Mouse (Mus musculus): ENCODE data around the gene Olfr1167.
"Not testable (repeated sequence)": the region's sequence is repeated elsewhere in the genome, so short reads cannot be mapped to it uniquely, and the experiment has no call there.

Gene Olfr1167

GRCm38 (mm10) chr2:88155093-88155492 is at the start of gene Olfr1167:
TSS of gene Olfr1167 (minus strand) at chr2:88155193.
- not testable (repeated sequence) for DNase-seq

- no peak for DNase-seq
Observed at GRCm38 (mm10) chr2:88181580-88181979, 26.6 kb upstream of the Olfr1167 start, which contains the start of gene Olfr1168. TSS of gene Olfr1168 (plus strand) at chr2:88181880.

GRCm38 (mm10) chr2:88128172-88128571 is 26.8 kb downstream of the Olfr1167 start, which contains the start of gene Olfr1166:
TSS of gene Olfr1166 (minus strand) at chr2:88128272.
- DNase-seq, result no peak

Measured in kidney, postnatal 4 days (tissue).